Mouse (Mus musculus): ENCODE measurements around the gene Uvrag. TPM values are rescaled to one million over a fixed set of nuclear protein-coding genes. Genes with fewer than 3 reads are reported as not detected.

Uvrag gene
- total RNA-seq, 2 experiments from 2014 or later: 31.8 to 38.0 TPM

DNA sequence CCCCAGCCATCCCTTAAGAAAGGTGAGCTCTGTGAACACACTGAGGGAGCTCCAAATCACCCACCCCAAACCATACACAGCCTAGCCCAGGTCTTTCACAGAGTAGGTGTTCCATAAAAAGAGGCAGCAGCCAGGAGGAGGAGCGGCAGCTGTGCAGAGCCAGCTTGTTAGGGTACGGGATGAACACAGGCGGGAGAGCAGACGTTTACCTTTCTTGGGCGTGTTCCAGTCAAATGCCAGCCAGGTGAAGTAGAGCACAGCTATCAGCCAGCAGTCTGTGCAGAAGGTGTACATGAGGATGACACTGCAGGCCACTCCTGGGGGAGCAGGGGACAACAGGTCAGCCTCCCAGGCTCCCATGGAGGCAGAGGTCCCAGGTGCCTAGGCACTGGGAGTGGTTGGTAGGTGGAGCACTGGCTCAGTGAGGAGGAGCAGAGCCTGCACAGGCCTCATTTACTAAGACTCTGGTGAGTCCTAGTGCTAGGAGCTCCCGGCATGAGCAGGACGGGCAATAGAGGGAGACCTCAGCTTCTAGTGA lies 24.0 kb upstream of the Uvrag start:
- DNase-seq: no peak

DNA sequence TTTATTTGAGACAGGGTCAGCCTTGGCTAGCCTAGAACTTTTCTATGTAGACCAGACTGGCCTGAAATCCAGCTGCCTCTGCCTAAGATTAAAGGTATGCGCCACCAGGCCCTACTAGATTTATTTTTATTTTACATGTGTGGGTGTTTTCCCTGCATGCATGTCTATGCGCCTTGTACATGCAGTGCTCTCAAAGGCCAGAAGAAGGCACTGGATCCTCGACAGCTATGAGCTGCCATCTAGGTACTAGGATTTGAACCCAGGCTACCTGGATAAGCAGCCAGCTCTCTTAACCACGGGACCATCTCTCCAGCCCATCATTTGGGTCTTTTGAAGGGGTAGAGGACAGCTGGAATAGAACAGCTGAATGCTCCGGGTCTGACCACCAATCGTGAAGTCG lies 21.5 kb upstream of the Uvrag start:
- DNase-seq: no peak

DNA sequence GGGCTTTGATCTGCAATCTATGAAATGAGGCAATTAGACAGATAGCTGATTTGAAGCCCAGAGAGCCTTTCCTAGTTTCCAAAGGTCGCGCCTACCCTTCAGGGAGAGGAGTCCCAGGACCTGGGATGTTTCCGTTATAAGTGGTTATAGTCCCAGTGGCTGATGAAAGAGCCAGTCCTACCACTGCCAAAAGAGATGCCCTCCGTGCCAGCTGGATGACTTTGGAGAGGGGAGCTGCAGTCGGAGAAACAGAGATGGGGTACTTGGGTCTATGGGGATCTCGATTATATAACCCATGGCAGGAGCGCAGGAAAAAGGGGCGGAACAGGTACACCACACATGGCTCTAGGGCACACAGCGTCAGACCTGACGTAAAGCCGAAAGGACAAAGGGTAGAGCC lies 21.0 kb upstream of the Uvrag start:
- no peak for DNase-seq

DNA sequence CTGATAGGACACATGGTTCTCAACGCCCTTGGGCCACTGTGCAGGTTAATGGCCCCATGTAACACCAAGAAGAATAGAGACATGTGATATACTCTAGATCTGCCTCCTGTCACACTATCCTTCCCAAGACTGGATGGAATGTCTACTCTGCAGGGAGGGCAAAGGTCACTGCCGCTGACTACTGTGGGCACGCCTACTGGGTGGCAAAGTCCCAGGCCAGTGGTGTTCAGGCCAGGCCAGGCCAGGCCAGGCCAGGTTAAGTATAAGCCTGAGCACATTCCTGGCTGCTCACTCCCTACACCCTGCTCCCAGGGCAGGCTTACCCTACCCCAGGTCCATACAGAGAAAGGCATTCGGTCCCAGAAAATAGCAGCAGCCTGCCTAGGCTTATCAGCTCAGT lies 20.6 kb upstream of the Uvrag start:
- peak; percentile 71 for DNase-seq

DNA sequence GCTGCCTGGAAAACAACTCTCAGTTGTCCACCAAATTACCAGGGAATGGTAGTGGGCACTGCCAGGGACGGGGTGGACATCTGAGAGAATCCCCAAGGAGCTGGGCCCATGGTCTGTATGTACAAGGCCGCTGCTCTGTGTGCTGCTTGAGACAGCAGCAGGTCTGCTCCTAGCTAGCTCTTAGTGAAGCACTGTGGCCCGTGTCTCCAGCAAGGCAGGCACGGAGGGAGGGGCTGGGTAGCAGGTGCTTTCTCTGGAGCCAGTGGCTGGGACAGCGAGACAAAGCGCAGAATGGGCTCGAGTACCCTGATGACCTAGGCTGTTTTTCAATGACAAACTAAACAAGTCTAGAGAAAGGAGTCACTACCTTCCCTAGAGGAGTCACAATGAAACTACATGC lies 20.1 kb upstream of the Uvrag start:
- no peak for DNase-seq

DNA sequence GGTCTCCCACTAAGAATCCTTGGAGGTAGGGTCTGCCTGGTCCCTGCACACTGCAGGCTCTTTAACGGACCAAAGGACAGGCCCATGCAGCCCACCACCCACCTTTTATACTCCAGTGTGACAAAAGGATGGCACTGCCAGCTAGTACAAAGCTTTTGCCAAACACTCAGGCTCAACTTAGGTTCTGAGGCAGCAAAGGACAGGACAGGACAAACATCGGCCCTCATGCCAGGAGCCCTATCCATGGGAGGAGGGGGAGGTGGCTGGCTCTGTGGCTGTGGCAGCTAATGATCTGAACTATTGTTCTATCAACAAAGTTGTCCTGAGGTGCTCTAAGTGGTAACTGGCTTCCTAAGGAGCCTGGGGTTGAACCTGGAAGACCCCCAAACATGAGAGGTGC lies 18.5 kb upstream of the Uvrag start:
- no peak for DNase-seq

DNA sequence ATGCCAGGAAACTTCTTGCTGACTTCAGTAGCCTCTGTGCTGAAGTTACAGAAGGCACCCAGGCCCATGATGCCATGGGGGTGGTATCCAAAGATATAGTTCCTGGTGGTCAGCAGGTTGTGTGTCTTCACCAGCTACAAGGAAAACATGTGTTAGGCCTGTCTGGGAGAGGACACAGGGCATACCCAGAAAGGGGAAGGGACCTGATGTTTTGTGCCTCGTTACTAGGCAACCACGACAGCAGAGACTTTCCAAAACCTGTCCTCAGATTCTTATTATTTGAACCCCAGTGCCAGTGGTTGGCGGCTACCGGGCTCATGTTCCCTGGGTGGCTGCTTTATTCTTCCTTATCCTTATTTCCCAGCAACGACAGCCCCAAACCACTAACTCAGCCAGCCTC lies 18.0 kb upstream of the Uvrag start:
- no peak for DNase-seq

DNA sequence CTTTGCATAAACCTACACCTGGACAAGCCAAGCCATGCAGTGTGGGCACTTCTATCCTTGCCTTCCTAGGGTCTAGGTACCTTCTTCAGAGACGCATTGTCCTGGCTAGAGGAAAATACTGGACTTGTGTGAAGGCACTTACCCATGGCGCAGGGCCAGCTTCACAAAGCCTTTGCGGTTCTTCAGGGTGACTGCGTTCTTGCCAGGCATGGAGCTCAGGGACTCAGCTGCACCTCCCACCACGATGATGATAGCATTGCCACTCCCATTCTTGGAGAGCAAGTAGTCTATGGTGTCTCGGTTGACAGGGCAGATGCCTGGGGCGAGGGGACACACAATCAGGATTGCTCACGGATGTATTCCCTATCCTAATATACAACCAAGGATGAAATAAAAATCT lies 17.1 kb upstream of the Uvrag start:
- no peak for DNase-seq

DNA sequence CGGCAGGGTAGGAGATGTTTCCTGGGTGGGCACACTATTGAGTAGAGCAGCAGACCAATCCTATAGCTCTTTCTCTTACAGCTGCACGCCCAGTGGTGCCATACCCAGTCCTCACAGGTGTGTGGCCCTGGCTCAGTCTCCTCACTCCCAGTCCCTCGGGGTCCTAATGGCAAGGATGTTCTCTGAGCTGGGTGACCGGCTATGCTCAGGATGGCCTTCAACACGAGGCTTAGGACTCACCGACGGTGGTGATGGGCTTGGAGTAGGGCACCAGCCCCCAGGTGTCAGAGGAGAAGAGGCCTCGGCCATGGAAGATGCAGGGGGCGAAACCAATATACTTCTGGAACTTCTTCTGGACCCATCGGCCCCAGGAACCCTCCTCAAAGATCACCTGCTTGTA lies 15.8 kb upstream of the Uvrag start:
- DNase-seq: no peak

DNA sequence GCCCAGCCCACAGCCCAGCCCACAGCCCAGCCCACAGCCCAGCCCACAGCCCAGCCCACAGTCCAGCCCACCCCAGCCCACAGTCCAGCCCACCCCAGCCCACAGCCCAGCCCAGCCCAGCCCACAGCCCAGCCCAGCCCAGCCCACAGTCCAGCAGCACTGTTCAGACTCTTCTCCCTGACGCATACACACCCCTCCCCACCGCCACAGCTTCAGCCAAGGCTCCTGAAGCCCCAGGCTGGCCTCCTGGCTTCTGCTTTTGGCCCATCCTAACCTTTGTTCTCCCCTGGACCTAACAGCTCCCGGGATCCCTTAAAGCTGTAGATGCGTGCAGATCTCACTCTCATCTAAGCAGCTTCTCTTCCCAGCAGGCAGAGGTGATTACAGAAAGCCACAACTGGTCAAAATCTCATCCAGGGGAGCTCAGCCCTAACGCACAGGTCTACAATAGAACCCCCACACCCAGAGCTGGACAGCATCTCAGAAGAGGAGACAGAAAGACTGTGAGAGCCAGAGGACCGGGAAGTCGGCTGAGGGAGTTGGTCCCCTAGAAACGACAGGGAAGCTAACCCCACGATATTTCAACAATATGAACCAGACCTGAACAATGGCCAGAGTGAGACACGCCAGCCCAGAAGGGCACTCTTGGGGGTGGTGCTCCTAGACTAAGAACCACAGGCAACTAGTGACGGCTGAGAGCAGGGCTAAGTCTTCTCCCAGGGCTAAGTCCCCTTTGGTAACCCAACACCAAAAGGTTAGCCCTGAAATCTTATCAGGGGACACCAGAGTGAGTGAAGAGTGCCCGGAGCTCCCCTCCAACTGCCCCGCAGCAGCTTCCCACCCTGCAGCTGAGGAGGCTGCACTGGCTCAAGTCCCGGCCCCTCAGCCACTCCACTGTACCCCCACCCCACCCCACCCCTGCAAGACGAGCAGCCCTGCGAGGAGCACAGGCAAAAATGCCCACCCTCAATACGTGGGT lies 14.7 kb upstream of the Uvrag start:
- DNase-seq: peak; percentile 63

DNA sequence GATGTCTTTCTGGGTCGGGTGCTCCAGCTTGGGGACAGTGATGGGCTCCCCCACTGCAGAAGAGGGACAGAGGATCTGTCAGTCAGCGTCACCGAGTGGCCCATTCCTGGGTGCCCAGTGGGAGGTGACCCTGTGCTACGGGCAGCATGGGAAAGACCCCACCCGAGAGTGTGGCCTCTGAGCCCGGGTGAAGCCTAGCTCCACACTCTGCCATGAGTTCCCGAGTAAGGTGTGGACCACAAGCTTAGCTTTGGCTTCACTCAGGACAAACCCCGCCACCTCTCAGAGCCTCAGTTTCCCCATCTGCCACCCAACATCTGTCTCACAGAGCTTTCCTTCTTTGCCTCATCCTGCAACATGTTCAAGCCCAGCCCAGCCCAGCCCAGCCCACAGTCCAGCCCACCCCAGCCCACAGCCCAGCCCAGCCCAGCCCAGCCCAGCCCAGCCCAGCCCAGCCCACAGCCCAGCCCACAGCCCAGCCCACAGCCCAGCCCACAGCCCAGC lies 13.8 kb upstream of the Uvrag start:
- DNase-seq: no peak

DNA sequence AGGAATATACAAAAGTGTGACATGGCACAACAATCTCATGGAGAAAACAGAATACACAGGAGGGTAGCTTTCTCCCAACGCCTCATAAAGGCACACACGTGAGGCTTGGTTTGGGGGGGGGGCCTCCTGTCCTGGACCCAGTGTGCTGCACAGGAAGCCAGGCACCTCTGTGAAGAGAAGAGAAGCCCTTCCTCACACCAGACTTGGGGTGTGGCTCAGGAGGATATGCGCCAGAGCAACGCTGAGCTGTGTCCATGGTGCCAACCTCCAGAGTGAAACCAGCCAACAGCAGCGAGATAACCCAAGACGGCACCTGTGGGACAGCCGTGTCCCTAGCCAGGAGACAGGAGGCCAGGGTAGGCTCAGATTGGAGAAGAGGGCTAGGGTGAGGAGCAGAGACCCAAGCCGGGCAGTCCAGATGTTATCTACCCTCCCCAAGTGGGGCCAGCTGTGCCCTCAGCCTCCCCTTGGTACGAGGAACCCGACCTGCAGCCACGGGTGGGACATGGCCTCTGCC lies 12.8 kb upstream of the Uvrag start:
- DNase-seq: no peak

DNA sequence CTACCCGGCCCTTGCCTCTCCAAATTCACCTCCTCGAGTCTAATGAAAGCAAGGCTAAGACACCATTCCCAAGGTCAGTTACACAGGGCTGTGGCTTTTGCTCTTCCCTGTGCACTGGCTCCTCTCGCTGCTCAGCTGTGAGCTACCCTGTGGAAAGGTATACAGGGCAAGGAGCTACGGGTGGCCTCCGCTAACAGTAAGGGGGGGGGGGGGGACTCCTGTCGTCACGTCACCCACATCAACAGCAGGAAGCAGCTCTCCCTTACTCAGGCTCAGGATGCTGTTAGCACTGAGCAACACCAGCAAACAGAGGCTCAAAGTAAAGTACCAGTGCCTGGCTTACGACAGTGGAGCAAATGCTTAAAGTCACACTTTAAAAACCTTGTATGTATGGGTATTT lies 11.8 kb upstream of the Uvrag start:
- DNase-seq: no peak

DNA sequence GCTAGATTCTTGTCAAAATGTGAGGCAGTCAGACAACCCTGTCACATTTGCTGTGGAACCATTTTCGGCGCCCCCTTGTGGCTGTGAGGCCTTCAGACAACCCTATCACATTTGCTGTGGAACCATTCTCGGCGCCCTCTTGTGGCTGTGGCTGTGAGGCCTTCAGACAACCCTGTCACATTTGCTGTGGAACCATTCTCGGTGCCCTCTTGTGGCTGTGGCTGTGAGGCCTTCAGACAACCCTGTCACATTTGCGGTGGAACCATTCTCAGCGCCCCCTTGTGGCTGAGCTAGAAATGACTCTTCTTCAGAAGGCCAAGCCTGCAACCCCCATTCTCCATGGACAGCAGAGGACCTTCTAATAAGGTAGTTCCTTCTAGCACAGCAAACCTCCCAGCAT lies 10.4 kb upstream of the Uvrag start:
- peak; percentile 95 for DNase-seq

DNA sequence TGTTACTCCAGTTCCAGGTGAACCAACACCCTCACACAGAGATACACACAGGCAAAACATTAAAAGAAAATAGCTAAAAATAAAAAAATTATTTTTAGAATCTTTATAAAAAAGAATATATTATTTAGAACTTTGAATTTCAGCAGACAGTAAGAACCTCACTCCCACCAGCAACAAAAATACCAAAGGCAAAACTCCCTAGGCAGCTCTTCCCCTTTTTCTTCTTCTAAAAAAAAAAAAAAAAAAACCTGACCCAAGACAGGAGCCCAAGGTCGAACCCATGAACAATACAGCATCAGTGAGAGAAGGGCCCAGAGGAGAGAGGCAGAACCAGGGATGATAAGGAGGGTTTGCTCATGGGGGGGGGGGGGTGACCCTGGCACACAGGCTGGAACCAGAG lies 8.1 kb upstream of the Uvrag start:
- no peak for DNase-seq

DNA sequence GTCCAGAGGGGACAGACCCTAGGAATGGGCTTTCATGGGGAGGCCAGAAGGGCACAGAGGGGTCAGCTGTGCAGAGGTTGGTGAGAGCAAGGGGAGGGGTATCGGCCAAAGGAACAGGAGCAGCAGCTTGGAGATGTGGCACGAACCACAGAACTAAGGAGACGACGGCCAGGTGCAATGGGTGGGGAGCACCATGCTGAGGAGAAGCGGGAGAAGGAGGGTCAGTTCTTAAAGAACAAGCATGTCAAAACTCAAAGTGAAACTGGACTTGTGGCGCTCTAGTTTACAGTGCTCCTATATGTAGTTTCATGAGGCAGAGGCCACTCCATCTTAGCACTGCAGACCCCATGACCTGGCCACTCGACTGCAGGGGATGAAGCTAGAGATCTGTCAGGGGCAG lies 6.6 kb upstream of the Uvrag start:
- no peak for DNase-seq

DNA sequence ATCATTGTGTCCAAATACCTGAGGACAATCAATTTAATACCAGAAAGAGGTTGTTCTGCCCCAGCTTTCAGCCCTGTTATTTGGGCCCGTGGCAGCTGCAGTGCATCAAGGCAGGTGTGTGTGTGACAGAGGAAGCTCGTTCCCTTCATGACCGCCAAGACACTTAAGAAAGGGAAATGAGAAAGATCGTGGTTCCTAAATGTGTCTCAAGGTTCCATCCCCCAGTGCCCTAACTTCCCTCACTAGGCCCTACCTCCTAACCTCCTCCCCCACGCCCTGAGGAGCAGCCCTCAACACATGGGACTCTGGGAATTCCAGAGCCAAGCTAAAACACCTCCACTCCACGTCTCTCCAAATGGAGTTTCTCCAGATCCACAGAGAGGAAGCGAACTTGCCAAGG lies 6.0 kb upstream of the Uvrag start:
- DNase-seq: no peak

DNA sequence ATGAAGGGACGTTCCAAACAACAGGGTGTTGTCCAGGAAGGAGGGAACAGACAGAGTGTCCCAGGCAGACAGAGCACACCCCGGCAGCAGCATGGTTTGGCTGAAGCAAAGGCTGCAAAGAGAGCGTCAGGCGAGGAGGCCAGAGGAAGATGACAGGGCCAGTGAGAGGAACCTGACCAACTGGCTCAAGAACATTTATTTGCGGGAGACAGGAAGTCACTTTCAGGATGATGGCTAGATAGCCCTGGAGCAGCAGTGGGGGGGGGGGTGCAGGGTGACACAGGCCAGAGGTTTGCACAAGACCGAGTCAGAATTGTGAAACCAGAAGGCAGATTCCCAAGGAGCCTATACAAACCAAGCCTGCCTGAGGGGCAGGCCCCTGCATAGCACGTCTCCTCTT lies 5.1 kb upstream of the Uvrag start:
- DNase-seq: no peak

DNA sequence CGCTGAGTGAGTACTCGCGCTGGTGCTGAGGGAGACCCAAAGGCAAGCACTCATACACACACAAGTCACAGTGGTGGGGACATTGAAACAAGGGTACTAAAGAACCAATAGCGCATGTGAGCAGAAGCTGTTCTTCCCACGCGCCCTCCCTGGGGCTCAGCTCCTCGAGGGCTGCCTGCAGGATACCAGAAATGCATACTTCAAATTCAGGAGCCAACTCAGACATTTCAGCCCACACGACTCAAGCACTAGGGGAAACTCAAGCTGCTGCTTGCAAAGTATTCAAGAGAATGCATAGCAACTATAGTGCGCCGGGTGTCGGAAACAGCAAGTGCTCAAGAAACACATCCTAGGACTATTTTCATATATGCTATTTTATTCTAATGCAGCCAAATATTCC lies 3.7 kb upstream of the Uvrag start:
- no peak for DNase-seq

DNA sequence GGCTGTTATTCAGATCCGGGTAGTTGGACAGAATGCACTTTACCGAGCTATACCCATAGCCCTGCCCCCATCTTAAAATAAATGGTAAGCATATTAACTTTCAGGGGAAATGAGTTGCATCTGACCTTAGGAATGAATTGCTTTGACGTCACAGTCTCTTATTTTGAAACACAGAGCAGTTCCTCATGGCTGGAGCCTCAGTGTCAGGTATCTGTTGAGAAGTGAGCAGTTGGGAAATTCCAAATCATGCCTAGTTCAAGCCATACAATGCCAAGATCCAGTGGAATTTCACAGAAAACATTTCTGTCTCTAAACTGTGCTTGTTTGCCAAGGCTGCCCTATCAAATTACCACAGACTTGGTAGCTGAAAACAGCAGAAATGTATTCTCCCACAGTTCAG lies 2.3 kb upstream of the Uvrag start:
- DNase-seq: no peak

DNA sequence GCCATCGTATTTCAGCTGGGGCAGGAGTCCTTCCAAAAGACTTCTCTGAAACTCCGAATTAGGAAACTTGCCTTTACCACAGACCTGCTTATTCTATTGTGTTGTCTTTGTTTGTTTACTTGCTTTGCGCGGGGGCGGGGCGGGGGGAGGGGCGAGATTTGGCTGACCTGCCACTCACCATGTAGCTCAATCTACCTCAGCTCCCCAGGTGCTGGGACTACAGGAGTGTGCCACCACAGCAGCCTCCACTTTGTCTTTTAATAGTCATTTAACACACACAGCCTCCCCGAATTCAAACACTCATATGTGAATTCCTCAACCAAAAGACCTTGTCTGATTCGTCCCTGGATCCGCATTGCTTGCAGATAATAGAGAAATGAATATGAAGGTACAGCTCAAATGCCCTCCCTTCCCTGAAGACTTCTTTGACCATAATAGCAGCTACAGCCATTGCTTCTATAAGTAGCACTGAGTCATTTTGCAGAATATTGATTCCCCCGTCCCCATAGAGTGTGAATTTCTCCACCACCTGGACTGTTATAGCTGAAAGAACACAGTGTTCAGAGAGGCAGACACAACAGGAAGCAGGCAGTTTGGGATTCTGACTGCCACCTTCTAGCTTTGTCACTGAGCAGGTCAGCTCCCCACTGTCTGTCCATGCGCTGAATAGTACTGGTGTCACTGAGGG lies 1.1 kb upstream of the Uvrag start:
- DNase-seq: no peak

DNA sequence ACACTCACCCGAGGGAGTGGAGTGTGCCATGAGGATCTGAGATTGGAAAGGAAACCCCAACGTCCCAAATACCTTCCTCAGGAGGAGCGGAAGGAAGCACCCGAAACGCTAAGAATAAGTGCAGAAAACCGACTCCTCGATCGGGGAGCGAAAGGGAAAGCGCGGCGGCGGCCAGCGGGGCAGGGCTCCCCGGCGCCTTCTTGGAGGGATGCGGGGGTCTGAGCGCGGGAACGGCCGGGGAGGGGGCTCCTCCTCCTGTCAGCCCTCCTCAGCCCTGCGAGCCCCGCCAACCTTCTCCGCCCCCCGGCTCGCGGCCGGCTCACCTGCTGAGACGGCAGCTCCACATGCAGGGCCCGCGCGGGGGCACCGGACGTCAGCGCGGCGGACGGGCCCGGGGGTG lies 430 bp downstream of the Uvrag start:
- no peak for DNase-seq

DNA sequence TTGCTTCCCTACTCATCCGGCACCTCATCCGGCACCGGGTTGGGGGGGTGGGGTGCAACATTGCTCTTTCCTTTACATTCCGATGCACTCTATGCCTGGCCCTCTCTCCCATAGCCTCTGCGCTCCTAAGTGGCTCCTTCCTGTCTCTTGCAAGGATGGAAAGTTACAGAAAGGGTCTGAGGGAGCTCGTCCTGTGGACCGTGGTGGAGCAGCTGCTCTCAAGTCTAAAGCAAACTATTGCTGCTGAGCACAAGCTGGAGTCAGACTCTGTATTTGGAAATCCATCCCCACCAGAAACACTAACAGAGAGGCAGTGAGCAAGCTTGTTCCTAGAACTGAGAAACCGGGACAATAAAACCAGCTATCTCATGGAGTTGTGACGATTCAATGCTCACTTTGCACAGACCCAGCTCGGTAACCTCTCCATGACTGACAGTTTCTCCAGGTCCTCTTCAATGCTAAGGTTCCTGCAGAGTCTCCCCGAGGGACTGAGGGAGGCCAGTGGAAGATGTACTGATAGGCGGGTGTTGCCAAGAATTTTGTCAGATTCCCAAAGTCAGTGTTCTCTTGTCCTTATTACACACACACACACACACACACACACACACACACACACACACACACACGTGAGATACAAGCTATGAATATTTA lies 975 bp downstream of the Uvrag start:
- no peak for DNase-seq

Measured in adrenal gland, postnatal 10 days (tissue).